Mouse (Mus musculus): ENCODE results near the gene Cryba2. TPM values are rescaled to one million over a fixed set of nuclear protein-coding genes. Genes with fewer than 3 reads are reported as not detected.
A peak's percentile ranks its signal among the peaks of the same experiment; 100 is the strongest.

Gene Cryba2
- polyA plus RNA-seq, 1 experiment from 2014 or later: not detected

DNA sequence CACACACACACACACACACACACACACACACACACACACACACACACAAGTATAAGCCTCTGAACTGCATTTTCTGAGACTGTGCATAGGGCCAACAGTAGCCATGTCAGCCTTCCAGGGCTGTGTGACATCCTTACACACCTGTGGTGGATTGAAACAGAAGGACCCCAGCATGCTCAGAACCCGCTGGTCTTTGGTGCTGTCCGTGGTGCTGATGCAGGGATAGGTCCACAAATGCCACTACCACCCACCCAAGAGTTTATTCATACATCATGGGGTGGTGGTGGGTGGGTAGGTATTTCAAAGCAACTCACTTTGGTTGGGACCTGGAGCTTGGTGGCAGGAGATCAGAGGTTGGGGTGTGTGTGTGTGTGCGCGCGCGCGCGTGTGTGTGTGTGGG is 1.4 kb downstream of the Cryba2 start:
- peaks cover 1% of the 10 kb centered on the region; the same call in 1 of the 2 replicates for H3K4me1 ChIP-seq (replicated peaks; ENCODE audit: control insufficient read depth, insufficient read depth, low read length)
- H3K9me3 ChIP-seq (ENCODE audit: control insufficient read depth, low read length): no peaks in the 10 kb centered on the region
- peaks cover 79% of the 10 kb centered on the region for H3K27me3 ChIP-seq (ENCODE audit: control insufficient read depth, insufficient read depth, low read length)
- H3K9ac ChIP-seq (ENCODE audit: low read length): no peak overlapping the region
- H3K36me3 ChIP-seq (ENCODE audit: control insufficient read depth, insufficient read depth, low read length): no peaks in the 10 kb centered on the region
- H3K4me3 ChIP-seq (ENCODE audit: low read depth, low read length): no peak overlapping the region
- no peak for ATAC-seq (replicated peaks; ENCODE audit: low FRiP score)
- H3K4me2 ChIP-seq (ENCODE audit: low read depth, low read length, severe bottlenecking): no peak overlapping the region
- 3% methylated on average over 2 of the region's 8 CpGs for WGBS
- H3K27ac ChIP-seq (ENCODE audit: low read depth, low read length): no peak overlapping the region
- peak; percentile 69 for DNase-seq (ENCODE audit: low spot score)

DNA sequence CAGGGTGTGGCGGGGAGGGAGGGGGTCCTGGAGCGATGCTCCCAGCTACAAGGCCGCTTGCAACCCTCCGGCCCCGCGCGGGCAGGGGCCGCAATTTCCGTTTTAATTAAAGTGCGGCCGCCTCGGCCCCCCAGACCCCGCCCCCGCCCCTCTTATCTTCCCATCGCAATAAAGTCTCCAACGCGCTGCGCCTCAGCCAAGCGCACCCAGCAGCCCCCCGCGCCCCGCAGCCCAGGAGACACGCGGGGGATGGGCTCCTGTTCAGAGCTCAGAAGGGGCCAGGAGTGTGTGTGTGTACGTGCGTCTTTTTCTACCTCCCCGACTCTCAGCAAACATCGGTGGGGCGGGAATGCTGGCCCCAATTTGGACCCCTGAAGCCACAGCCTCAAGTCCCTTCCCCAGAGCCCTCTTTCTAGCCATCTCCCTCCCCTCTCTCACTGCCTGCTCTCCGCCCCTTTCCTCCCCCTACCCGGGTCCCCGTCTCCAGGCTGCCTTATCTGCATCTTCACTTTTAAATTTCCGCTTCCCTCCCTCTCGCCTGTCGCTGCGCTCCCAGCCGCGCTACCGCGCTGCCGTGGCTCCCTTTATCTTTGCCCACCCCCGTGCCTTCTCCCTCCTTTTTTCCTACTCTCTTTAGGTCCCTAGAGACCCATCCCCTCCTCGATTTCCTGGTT is 7.4 kb downstream of the Cryba2 start, which contains the start of gene Fev:
TSS of gene Fev (minus strand) at position 51 of the 674 bp plus-strand sequence.
- H3K4me1 ChIP-seq (replicated peaks; ENCODE audit: control insufficient read depth, insufficient read depth, low read length): peaks cover 12% of the 10 kb centered on the region
- no peak within 1 kb of the TSS for H3K9ac ChIP-seq (ENCODE audit: low read length)
- H3K9me3 ChIP-seq (ENCODE audit: control insufficient read depth, low read length): no peaks in the 10 kb centered on the region
- ATAC-seq (replicated peaks; ENCODE audit: low FRiP score) (no peak), DNase-seq (ENCODE audit: low spot score) (no peak)
- no peak within 1 kb of the TSS for H3K27ac ChIP-seq (ENCODE audit: low read depth, low read length)
- peaks cover 88% of the 10 kb centered on the region for H3K27me3 ChIP-seq (ENCODE audit: control insufficient read depth, insufficient read depth, low read length)
- WGBS: under 1% methylated on average over 41 of the region's 43 CpGs
- peak within 1 kb of the TSS; percentile 21; the same call in 1 of the 2 replicates for H3K4me2 ChIP-seq (ENCODE audit: low read depth, low read length, severe bottlenecking)
- H3K4me3 ChIP-seq (ENCODE audit: low read depth, low read length): peak within 1 kb of the TSS; percentile 1; the same call in 1 of the 2 replicates
- H3K36me3 ChIP-seq (ENCODE audit: control insufficient read depth, insufficient read depth, low read length): no peaks in the 10 kb centered on the region

DNA sequence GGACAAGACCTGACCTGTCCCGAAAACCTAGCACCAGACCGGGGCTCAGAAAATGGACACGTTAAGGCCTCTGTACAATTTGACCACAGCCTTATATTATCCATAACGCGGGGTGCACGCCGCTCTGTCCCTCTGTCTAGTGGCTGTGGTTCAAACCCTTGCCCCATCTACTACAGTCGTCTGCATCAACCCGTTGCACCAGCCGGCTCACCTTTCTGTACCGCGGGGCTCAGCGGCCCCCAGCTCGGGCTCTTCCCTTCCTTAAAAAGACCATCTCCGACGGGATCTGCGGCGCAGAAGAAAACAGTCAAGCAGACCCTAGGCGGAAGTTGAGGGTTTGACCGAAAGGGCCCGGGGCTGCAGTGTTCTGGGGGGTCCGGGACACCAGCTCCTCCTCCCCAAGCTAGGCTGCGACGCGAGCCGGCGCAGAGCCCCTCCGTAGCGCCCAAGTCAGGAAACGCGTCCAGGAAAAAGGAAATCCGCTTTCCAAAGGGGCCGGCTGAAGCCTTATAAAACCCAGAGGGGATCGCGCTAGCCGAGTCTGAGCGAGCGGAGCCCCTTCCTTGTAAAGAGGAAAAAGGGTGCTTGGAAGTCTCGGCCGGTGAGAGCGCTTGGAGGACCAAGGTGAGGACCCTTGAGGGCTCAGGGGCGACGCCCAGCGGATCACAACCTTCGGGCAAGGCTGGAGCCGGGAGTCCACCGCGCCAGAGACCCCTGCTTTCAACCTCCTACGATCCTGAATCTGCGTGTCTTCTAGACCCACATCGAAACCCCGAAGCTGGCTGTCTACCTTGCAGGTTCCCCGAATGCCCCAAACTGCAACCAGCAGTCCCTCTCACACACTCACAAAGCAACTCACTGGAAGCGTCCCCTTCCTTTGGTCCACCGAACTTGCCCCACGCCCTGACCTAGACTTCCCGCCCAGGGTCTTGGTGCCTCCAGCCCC is 8.5 kb downstream of the Cryba2 start:
- H3K4me1 ChIP-seq (replicated peaks; ENCODE audit: control insufficient read depth, insufficient read depth, low read length): peaks cover 12% of the 10 kb centered on the region
- no peak overlapping the region for H3K27ac ChIP-seq (ENCODE audit: low read depth, low read length)
- under 1% methylated on average over 56 of the region's 57 CpGs for WGBS
- 0 out of 2 replicates have a peak overlapping the region, but pooled peaks have one; percentile 1 for H3K4me3 ChIP-seq (ENCODE audit: low read depth, low read length)
- H3K27me3 ChIP-seq (ENCODE audit: control insufficient read depth, insufficient read depth, low read length): peaks cover 81% of the 10 kb centered on the region
- DNase-seq (ENCODE audit: low spot score): peak; percentile 58
- H3K36me3 ChIP-seq (ENCODE audit: control insufficient read depth, insufficient read depth, low read length): no peaks in the 10 kb centered on the region
- no peaks in the 10 kb centered on the region for H3K9me3 ChIP-seq (ENCODE audit: control insufficient read depth, low read length)
- ATAC-seq (replicated peaks; ENCODE audit: low FRiP score): no peak
- peak overlapping the region; percentile 21; the same call in 1 of the 2 replicates for H3K4me2 ChIP-seq (ENCODE audit: low read depth, low read length, severe bottlenecking)
- no peak overlapping the region for H3K9ac ChIP-seq (ENCODE audit: low read length)

DNA sequence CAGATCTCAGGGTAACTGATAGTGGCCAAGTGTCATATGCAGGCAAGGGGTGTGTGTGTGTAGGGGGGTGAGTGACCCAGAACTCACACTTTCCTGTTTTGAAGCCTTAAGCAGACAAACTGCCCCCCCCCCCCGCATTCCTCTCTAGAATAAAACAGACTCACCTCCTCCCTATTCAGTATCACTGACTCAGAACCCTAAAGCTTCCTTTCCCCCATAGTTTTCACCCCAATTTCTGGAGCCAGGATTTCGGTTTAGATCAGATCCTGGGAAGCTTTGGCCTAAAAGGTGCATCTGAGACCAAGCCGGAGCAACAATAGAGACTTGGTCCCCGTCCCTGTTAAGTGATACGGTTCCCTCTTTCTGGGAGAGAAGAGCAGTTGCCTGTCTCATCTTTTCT is 9.5 kb downstream of the Cryba2 start:
- Histone ChIP-seq H3K9me3 (ENCODE audit: control insufficient read depth, low read length) (no peaks in the 10 kb centered on the region), H3K4me3 (ENCODE audit: low read depth, low read length) (no peak overlapping the region), H3K36me3 (ENCODE audit: control insufficient read depth, insufficient read depth, low read length) (no peaks in the 10 kb centered on the region), H3K4me2 (ENCODE audit: low read depth, low read length, severe bottlenecking) (no peak overlapping the region), H3K9ac (ENCODE audit: low read length) (no peak overlapping the region), H3K27me3 (ENCODE audit: control insufficient read depth, insufficient read depth, low read length) (peaks cover 85% of the 10 kb centered on the region), H3K4me1 (replicated peaks; ENCODE audit: control insufficient read depth, insufficient read depth, low read length) (peaks cover 12% of the 10 kb centered on the region), H3K27ac (ENCODE audit: low read depth, low read length) (no peak overlapping the region)
- 4% methylated on average over 5 of the region's 5 CpGs for WGBS
- no peak for DNase-seq (ENCODE audit: low spot score)
- no peak for ATAC-seq (replicated peaks; ENCODE audit: low FRiP score)

DNA sequence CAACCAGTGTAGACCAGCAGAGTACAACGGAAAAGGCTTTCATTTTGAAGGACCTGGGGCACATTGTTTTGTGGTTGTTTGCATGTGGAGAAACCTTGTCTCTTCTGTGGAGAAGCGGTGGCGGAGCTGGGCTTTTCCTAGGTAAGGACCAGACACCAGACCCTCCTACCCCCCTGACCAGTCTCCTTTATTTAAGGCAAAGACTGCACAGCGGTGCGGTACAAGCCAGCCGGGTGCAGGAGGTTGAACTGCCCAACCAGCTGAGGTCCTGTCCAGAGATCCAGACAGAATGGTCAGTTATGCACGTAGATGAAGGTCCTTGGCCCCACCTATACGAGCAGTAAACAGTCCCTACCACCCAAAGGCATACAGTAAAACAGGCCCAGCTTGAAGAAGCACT is 10.1 kb downstream of the Cryba2 start:
- H3K4me3 ChIP-seq (ENCODE audit: low read depth, low read length): no peak overlapping the region; the same call in 1 of the 2 replicates
- H3K9me3 ChIP-seq (ENCODE audit: control insufficient read depth, low read length): no peaks in the 10 kb centered on the region
- H3K4me1 ChIP-seq (replicated peaks; ENCODE audit: control insufficient read depth, insufficient read depth, low read length): peaks cover 12% of the 10 kb centered on the region
- H3K27me3 ChIP-seq (ENCODE audit: control insufficient read depth, insufficient read depth, low read length): peaks cover 82% of the 10 kb centered on the region
- no peak overlapping the region for H3K9ac ChIP-seq (ENCODE audit: low read length)
- DNase-seq (ENCODE audit: low spot score): peak; percentile 50
- H3K27ac ChIP-seq (ENCODE audit: low read depth, low read length): no peak overlapping the region
- 4% methylated on average over 8 of the region's 8 CpGs for WGBS
- H3K4me2 ChIP-seq (ENCODE audit: low read depth, low read length, severe bottlenecking): no peak overlapping the region; the same call in 1 of the 2 replicates
- no peaks in the 10 kb centered on the region for H3K36me3 ChIP-seq (ENCODE audit: control insufficient read depth, insufficient read depth, low read length)
- no peak for ATAC-seq (replicated peaks; ENCODE audit: low FRiP score)

DNA sequence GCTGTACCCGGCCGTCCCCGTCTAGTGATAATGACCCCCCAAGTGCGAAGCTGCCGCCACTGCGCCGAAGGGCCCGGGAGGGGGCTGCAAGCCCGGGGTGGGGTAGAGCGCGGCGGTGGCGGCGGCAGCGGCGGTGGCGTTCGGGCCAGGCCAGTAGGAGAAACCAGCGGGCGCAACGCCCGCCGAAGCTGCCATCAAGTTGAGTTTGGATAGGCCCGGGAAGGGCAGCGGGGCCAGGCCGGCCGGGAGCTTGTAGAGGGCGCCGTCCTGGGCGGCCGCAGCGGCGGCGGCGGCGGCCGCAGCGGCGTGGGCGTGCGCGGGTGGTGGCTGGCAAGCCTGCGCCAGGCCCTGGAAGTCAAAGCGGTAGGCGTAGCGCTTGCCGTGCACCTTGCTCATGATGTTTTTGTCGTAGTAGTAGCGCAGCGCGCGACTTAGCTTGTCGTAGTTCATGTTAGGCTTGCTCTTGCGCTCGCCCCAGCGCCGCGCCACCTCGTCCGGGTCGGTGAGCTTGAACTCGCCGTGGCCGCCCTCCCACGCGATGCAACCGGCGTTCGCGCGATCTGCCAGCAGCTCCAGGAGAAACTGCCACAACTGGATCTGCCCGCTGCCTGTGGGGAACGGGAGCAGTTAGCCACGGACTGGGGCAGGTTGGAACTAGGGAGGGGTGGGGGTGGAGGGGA is 10.7 kb downstream of the Cryba2 start:
- Histone ChIP-seq H3K36me3 (ENCODE audit: control insufficient read depth, insufficient read depth, low read length) (no peaks in the 10 kb centered on the region), H3K9ac (ENCODE audit: low read length) (peak overlapping the region; percentile 6; the same call in 1 of the 2 replicates), H3K4me1 (replicated peaks; ENCODE audit: control insufficient read depth, insufficient read depth, low read length) (peaks cover 12% of the 10 kb centered on the region), H3K27me3 (ENCODE audit: control insufficient read depth, insufficient read depth, low read length) (peaks cover 78% of the 10 kb centered on the region), H3K4me2 (ENCODE audit: low read depth, low read length, severe bottlenecking) (peak overlapping the region; percentile 42), H3K27ac (ENCODE audit: low read depth, low read length) (no peak overlapping the region), H3K9me3 (ENCODE audit: control insufficient read depth, low read length) (no peaks in the 10 kb centered on the region), H3K4me3 (ENCODE audit: low read depth, low read length) (peak overlapping the region; percentile 27)
- ATAC-seq (replicated peaks; ENCODE audit: low FRiP score): no peak
- DNase-seq (ENCODE audit: low spot score): peak; percentile 69
- under 1% methylated on average over 71 of the region's 74 CpGs for WGBS

DNA sequence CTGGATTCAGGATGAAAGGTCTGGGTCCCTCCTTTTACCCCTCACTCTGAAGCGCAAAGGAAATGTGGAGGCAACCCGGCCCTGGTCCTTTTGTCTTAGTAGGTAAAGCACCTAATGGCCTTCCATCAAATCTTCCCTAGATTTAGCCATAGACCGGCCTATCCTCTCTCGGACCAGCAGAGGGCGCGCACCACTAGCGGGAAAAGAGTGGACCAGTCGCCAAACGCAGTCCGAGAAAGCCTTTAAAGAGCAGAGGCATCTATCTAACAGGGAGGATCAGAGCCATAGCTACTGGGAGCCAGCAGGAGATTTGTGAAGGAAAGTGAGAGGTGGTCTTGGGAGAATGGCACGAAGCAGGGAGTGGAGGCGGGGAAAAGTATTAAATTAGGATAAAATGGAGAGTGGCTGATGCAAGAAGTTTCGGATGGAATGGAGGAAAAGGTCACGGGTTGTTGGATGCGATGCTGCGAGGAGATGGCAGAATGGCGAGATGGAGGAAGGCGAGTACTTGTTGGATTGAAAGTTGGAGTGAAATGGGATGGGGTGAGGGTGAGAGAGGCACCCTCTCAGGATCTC is 12.1 kb downstream of the Cryba2 start:
- peaks cover 64% of the 10 kb centered on the region for H3K27me3 ChIP-seq (ENCODE audit: control insufficient read depth, insufficient read depth, low read length)
- no peak overlapping the region for H3K9ac ChIP-seq (ENCODE audit: low read length)
- ATAC-seq (replicated peaks; ENCODE audit: low FRiP score): no peak; the same call in 1 of the 2 replicates
- no peak overlapping the region for H3K4me2 ChIP-seq (ENCODE audit: low read depth, low read length, severe bottlenecking)
- no peak overlapping the region for H3K27ac ChIP-seq (ENCODE audit: low read depth, low read length)
- WGBS: 2% methylated on average over 18 of the region's 18 CpGs
- H3K36me3 ChIP-seq (ENCODE audit: control insufficient read depth, insufficient read depth, low read length): no peaks in the 10 kb centered on the region
- DNase-seq (ENCODE audit: low spot score): peak; percentile 80
- peaks cover 12% of the 10 kb centered on the region for H3K4me1 ChIP-seq (replicated peaks; ENCODE audit: control insufficient read depth, insufficient read depth, low read length)
- no peaks in the 10 kb centered on the region for H3K9me3 ChIP-seq (ENCODE audit: control insufficient read depth, low read length)
- no peak overlapping the region for H3K4me3 ChIP-seq (ENCODE audit: low read depth, low read length)

DNA sequence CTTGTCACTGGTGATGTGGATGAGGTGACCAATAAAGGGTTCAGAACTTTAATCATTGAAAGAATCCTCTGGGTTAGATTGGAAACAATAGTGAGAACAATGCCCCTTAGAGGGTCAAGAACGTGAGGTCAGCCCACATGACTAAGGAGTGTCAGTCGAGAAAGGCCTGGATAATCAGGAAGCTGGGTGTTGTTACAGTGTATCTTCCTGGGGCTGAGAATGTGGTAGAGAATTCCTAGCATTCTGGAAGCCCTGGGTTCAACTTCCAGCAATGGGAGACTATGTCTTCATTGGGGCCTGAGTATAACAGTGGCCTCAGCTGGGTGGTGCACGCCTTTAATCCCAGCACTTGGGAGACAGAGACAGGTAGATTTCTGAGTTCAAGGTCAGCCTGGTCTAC is 15.7 kb downstream of the Cryba2 start:
- Histone ChIP-seq H3K9me3 (ENCODE audit: control insufficient read depth, low read length) (no peaks in the 10 kb centered on the region), H3K4me2 (ENCODE audit: low read depth, low read length, severe bottlenecking) (no peak overlapping the region), H3K36me3 (ENCODE audit: control insufficient read depth, insufficient read depth, low read length) (no peaks in the 10 kb centered on the region), H3K4me3 (ENCODE audit: low read depth, low read length) (no peak overlapping the region), H3K9ac (ENCODE audit: low read length) (no peak overlapping the region), H3K4me1 (replicated peaks; ENCODE audit: control insufficient read depth, insufficient read depth, low read length) (peaks cover 3% of the 10 kb centered on the region), H3K27me3 (ENCODE audit: control insufficient read depth, insufficient read depth, low read length) (peaks cover 28% of the 10 kb centered on the region), H3K27ac (ENCODE audit: low read depth, low read length) (no peak overlapping the region)
- DNase-seq (ENCODE audit: low spot score) (no peak), ATAC-seq (replicated peaks; ENCODE audit: low FRiP score) (no peak)
- WGBS: 73% methylated on average over 3 of the region's 3 CpGs
